Mouse (Mus musculus): ENCODE results near the gene Hist1h3d.
"Not testable (repeated sequence)": the region's sequence is repeated elsewhere in the genome, so short reads cannot be mapped to it uniquely, and the experiment has no call there.

Hist1h3d gene

DNA sequence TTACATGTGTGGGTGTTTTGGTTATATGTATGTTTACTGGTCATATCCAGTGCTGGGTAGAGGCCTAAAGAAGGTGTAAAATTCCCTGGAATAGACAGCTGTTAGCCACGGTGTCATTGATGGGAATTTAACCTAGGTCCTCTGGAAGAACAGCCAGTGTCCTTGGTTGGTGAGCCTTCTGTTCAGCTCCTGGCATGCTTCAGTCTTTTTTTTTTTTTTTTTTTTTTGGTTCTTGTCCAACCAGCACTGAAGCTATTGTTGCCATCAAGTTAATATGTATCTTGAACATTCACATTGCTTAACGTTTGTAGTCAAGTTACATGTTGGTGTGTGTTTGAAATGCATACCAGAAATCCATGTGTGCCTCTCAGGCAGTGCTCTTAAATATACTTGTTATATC is 11.1 kb upstream of the Hist1h3d start:
- no peak for DNase-seq (ENCODE audit: low read depth, low spot score)

- not testable (repeated sequence) for DNase-seq (ENCODE audit: low read depth, low spot score)
Measured at GRCm38 (mm10) chr13:23570261-23571021, 5.1 kb upstream of the Hist1h3d start.

DNA sequence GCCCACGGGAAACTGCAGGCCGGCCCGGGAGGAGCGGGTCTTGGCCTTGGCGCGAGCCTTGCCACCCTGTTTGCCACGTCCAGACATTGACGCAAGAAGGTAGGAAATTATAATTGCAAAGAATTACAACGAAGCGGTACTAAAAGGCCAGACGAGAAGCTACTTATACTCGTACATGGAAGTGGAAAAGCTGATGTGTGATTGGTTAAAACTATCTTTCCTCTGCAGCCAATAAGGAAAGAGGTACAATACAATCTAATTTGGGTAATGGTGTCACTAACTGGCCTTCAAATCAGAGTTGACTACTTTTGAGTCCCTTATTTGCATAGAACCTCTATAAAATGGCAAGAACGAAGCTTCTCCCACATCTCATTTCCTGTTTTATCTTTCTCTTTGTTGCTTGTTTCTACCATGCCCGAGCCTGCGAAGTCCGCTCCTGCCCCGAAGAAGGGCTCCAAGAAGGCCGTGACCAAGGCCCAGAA is 4.5 kb upstream of the Hist1h3d start, which contains the start of the genes Hist1h2ae and Hist1h2bg:
Gene Hist1h2ae (minus strand): TSS at position 199 of the 482 bp plus-strand sequence.
Gene Hist1h2bg (plus strand): TSS at position 375 of the 482 bp plus-strand sequence.
- peak; percentile 80 for DNase-seq (ENCODE audit: low read depth, low spot score)

DNA sequence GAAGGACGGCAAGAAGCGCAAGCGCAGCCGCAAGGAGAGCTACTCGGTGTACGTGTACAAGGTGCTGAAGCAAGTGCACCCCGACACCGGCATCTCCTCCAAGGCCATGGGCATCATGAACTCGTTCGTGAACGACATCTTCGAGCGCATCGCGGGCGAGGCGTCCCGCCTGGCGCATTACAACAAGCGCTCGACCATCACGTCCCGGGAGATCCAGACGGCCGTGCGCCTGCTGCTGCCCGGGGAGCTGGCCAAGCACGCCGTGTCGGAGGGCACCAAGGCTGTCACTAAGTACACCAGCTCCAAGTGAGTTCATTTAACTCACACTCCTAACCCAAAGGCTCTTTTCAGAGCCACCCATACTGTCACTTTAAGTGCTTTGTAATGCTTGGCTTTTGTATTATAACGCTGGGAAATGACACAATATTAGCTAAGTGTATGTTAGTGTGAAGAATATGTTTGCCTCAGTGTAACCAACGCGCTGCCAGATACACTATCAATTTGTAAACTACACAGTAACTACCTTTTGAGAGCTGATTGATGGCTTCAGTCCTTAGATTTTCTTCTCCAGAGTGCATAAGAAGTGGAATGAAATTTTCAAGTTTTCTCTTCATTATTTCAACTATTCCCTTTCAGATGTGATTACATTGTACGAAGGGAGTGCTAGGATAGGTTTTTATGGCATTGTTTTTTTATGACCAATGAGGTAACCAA is 3.9 kb upstream of the Hist1h3d start:
- not testable (repeated sequence) for DNase-seq (ENCODE audit: low read depth, low spot score)

- DNase-seq (ENCODE audit: low read depth, low spot score) = no peak
Measured at GRCm38 (mm10) chr13:23572218-23573033, 3.1 kb upstream of the Hist1h3d start.

- DNase-seq (ENCODE audit: low read depth, low spot score) = not testable (repeated sequence)
Measured at GRCm38 (mm10) chr13:23573034-23573897, 2.3 kb upstream of the Hist1h3d start.

DNA sequence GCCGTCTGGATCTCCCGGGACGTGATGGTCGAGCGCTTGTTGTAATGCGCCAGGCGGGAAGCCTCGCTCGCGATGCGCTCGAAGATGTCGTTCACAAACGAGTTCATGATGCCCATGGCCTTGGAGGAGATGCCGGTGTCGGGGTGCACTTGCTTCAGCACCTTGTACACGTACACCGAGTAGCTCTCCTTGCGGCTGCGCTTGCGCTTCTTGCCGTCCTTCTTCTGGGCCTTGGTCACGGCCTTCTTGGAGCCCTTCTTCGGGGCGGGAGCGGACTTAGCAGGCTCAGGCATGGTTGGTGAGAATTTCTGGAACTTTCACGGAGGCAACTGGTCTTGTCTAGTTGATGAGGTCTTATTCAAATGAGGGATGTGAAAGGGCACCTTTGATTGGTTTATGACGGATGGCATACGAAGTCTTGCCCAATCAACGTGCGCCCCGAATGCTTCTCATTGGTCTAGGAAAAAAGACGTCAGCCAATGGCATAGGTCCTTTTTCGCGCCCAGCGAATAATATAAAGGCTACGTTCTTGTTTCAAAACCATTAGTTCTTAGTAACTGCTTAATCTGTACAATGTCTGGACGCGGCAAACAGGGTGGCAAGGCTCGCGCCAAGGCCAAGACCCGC is 1.6 kb upstream of the Hist1h3d start, which contains the start of the genes Hist1h2bf and Hist1h2ad:
Gene Hist1h2bf (minus strand): TSS at position 299 of the 627 bp plus-strand sequence.
Gene Hist1h2ad (plus strand): TSS at position 484 of the 627 bp plus-strand sequence.
- DNase-seq (ENCODE audit: low read depth, low spot score) = peak; percentile 75

DNA sequence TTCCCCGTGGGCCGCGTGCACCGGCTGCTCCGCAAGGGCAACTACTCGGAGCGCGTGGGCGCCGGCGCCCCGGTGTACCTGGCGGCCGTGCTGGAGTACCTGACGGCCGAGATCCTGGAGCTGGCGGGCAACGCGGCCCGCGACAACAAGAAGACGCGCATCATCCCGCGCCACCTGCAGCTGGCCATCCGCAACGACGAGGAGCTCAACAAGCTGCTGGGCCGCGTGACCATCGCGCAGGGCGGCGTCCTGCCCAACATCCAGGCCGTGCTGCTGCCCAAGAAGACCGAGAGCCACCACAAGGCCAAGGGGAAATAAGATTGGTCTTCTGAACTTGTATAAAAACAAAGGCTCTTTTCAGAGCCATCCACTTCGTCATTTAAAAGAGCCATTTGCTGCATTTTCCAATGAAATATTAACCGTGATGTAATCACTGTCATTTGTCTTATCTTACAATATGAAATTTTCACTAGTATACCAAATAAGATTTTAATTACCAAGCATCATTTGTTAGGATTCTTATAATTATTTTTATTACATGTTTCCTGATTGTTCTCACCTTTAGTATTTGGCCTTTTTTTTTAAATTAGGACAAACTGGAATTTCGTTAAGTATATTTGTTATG is 905 bp upstream of the Hist1h3d start:
- not testable (repeated sequence) for DNase-seq (ENCODE audit: low read depth, low spot score)

GRCm38 (mm10) chr13:23575864-23576313 is 326 bp downstream of the Hist1h3d start:
- DNase-seq (ENCODE audit: low read depth, low spot score) = not testable (repeated sequence)

DNA sequence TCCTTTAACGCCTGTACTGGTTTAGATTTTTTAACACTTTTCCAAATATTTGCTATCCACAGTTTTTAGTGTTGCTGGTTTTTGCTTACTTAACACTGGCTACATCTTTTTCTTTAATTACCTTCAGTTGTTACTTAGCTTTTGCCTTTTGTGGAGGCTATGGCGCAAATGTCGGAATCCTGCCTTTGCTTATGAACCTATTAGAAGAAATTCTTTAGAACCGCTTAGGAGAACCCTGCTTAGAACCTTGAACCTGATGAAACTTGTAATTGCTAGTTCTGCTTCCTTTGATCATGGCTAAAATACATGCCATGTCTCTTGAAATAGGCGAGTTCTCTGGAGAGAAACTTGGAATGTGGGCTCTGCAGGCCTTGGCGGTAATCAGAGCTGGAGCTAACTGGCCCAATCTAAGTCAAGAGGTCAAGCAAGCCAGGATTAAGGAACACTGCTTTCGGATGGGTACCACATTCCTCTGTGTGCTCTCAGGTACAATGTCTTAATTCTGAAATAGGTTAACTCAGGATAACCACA is 853 bp downstream of the Hist1h3d start:
- no peak for DNase-seq (ENCODE audit: low read depth, low spot score)

DNA sequence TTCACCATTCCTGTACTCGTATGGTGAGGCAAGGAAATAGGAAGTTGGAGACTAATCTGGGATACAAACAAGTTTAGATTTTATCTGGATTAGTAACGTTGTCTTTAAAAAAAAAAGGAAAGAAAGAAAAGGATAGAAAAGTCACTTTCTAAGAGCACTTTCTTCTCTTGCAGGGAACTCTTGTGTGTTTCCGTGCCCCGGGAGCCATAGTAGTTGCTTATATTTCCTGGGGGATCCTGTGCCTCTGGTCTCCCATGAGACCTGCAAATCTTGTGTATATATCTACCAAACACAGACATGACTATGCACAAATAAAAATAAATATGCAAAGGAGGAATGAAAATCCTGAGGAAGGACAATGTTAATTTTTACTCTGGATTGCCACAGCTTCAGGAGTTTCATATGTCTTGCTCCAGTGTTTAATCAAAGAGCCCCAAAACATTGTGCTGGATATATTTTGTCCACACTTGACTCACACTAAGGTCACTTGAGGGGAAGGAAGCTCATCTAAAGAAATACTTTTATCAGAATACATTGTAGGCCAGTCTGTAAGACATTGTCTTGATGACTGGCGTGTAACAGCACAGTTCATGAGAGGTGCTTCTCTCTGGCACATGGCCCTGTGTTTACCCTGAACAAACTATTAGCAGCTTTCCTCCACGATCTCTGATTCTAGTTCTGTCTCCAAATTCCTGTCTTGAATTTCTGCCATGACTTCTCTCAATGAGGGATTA is 1.5 kb downstream of the Hist1h3d start:
- no peak for DNase-seq (ENCODE audit: low read depth, low spot score)

- DNase-seq (ENCODE audit: low read depth, low spot score) = no peak
Measured at GRCm38 (mm10) chr13:23577835-23578234, 2.3 kb downstream of the Hist1h3d start.

- DNase-seq (ENCODE audit: low read depth, low spot score) = peak; percentile 97
Measured at GRCm38 (mm10) chr13:23581408-23582218, 6.0 kb downstream of the Hist1h3d start, which contains the start of gene Hist1h4d. Hist1h4d (plus strand) TSS chr13:23581598.

DNA sequence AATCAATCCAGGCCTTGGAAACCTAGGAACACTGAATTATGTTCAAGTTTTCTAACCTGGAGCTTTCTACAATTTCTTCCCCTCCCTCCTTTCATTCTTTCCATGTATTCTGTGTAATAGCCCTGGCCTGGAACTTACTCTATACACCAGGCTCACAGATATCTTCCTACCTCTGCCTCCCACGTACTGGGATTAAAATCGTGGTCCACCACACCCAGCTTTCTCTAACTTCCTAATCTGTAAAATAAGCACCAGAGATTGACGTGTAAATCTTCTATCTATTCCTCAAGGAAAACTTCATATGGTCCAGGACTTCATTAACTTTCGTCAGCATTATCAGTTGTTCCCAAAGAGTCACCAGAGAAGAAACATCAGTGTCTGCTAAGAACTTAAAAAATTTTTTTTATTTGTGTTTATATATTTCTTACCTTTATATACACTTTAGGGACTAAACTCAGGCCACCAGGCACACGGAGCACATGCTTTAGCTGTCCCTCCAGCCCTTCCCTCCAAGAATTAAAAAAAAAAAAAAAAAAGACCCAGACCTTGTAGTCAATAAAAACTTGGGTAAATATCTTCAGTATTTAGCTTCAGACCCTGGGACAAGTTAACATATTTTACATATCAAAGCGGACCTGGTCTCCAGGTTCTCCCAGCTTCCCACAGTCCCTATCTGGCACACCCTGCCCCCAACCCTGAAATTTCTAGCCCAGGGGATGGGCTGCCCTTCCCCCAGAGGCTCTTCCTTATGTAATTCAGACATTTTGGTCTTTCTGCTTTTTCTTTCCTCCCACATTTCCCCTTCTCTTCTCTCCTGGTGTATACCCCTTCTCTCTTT is 6.9 kb downstream of the Hist1h3d start:
- no peak for DNase-seq (ENCODE audit: low read depth, low spot score)

DNA sequence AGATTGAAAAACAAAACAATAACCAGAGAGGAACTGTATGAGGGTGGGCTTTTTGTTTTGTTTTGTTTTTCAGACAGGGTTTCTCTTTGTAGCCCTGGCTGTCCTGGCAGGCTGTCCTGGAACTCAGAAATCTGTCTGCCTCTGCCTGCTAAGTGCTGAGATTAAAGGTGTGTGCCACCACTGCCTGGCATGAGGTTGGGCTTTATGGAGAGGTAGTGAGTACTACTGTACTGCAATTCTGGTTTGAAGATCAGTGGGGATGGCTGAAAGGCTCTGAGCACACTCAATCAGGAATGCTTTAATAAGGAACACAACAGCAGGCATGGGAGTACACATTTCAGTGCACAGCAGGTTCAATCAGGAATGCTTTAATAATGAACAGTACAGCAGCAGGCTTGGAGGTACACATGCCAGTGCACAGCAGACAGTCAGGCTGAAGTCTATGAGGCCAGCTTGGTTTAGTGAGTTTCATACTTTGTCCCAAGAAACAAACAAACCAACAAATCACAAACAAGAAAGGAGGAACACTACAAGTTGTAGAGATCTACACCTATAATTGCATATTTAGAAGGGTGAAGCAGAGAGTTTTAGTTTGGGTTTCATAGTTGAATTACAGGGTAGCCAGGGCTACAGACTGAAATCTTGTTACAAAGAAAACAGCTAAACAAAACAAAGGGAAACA is 8.0 kb downstream of the Hist1h3d start:
- DNase-seq (ENCODE audit: low read depth, low spot score) = no peak

GRCm38 (mm10) chr13:23584331-23584730 is 8.8 kb downstream of the Hist1h3d start:
- no peak for DNase-seq (ENCODE audit: low read depth, low spot score)
